Mouse (Mus musculus) ES-E14 (cell line): Measurements from ENCODE around the gene Eef1a1. TPM values are rescaled to one million over a fixed set of nuclear protein-coding genes. Genes with fewer than 3 reads are reported as not detected.

Experiments
- DNase-seq: peaks from one replicate; pipeline ENCODE4 v3.0.0-alpha.2; 2013; ENCODE audit warnings: low read depth, low spot score
- H3K27ac ChIP-seq: 2 replicates; pipeline ENCODE4 v1.5.1; 2012; ENCODE audit warnings: low read depth, mild to moderate bottlenecking, low read length, moderate library complexity, mixed read lengths; ENCODE audit not compliant: poor library complexity, insufficient read depth, severe bottlenecking
- H3K36me3 ChIP-seq: 2 replicates; pipeline ENCODE4 v1.6.1; 2012; ENCODE audit warnings: mild to moderate bottlenecking, low read length, moderate library complexity, mixed read lengths; ENCODE audit not compliant: control insufficient read depth, poor library complexity, insufficient read depth, severe bottlenecking
- H3K4me1 ChIP-seq, 2 experiments: fragments of 150-350 bp in 1 of 2; sonication (generic) in 1 of 2; 2 replicates each; pipeline ENCODE4 v1.6.1; 2012; ENCODE audit warnings: low read length in 2 of 2, mild to moderate bottlenecking in 1 of 2, mixed read lengths in 1 of 2; ENCODE audit not compliant: control insufficient read depth in 2 of 2, insufficient read depth in 2 of 2, poor library complexity in 1 of 2
- H3K4me3 ChIP-seq, 2 experiments: fragments of 150-350 bp in 1 of 2; sonication (generic) in 1 of 2; 2 replicates each; pipeline ENCODE4 v1.5.1; 2012; ENCODE audit warnings: low read length in 2 of 2, low read depth in 1 of 2, mild to moderate bottlenecking in 1 of 2, mixed read lengths in 1 of 2; ENCODE audit not compliant: insufficient read depth in 1 of 2, poor library complexity in 1 of 2, severe bottlenecking in 1 of 2
- H3K9ac ChIP-seq: 2 replicates; pipeline ENCODE4 v1.6.1; 2012; ENCODE audit warnings: low read depth, mild to moderate bottlenecking, low read length, mixed read lengths; ENCODE audit not compliant: poor library complexity, insufficient read depth, severe bottlenecking
- H3K9me3 ChIP-seq: fragments of 150-350 bp; sonication (generic); 2 replicates; pipeline ENCODE4 v1.6.1; 2012; ENCODE audit warnings: low read depth, mild to moderate bottlenecking, low read length; ENCODE audit not compliant: control insufficient read depth, insufficient read depth
- CHD2 ChIP-seq: IDR thresholded peaks from 2 replicates; pipeline ENCODE4 v1.6.1; 2014; ENCODE audit warnings: mild to moderate bottlenecking, low read depth, low read length, inconsistent platforms
- HCFC1 ChIP-seq: IDR thresholded peaks from 2 replicates; pipeline ENCODE4 v1.6.1; 2012; ENCODE audit warnings: low read length, inconsistent platforms, borderline replicate concordance; ENCODE audit not compliant: insufficient read depth
- MAFK ChIP-seq: IDR thresholded peaks from 2 replicates; pipeline ENCODE4 v1.6.1; 2014; ENCODE audit warnings: mild to moderate bottlenecking, low read depth, low read length, inconsistent platforms; ENCODE audit not compliant: insufficient read depth
- ZC3H11A ChIP-seq: IDR thresholded peaks from 2 replicates; pipeline ENCODE4 v1.6.1; 2012; ENCODE audit warnings: low read depth, mild to moderate bottlenecking, inconsistent platforms, low read length, borderline replicate concordance
- ZNF384 ChIP-seq: IDR thresholded peaks from 2 replicates; pipeline ENCODE4 v1.6.1; 2012; ENCODE audit warnings: low read depth, low read length, inconsistent platforms
- in situ Hi-C, 2 experiments: fragments of 600-800 bp; cut with MboI; formaldehyde crosslinking; loops; one replicate each; pipeline ENCODE4 v1.15.1; 2025; ENCODE audit warnings: low sequenced_read_pairs in 2 of 2, inconsistent platforms in 1 of 2; ENCODE audit not compliant: unreplicated experiment in 2 of 2
- total RNA-seq: library from RNA; depleted of rRNA; stranded (reverse); fragments of 300-350 nt; gene quantifications from 2 replicates; pipeline ENCODE4 v1.2.3, GENCODE M21; 2012

Eef1a1 gene
- total RNA-seq, 1 experiment: 10,869 TPM

DNA sequence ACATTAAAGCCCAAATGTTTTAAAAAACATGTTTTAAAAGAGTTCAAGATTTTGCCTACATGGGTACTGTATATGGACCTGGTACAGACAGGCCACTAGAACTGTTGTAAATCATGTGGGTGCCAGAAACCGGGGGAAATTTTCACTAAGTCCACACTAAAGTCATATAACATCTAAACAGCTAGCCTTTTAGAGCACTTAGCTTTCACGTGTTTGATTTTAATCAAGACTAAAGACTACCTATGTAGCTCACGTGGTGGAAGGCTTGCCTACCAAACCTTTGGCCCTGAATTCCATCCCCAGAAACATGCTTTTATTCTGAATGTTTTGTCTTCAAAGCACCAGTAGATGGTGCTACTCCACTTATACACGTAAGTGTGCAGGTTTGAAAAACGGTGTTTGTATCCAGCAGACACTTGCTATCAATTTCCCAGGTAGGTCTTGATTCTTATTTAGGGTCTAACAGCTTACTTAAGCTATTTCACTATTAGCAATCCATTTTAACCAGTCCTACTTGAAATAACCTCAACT is 11.9 kb downstream of the Eef1a1 start:
- DNase-seq: no peak

DNA sequence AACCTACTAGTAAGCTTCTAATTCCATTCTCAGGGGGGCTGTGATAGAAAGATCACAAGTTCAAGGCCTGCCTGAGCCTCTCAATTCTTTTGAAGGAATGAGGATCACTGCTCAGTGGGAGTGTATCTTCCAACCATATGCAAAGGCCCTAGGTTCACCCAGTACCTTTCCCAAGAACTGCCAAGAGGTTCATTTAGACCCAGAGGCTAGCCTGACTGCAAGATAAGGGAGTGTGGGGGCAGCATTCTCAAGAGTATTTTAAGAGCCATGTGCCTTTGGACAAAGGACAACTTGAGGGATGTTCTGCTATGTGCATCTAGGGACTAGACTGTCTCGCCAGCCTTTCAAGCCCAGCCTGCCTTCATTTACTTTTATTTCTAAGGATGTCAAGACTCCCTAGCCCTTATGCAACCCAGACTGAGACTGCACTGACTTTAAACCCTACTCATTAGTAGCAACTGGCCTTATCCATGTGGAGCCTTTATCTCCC is 12.4 kb downstream of the Eef1a1 start:
- DNase-seq: peak; percentile 79
- Histone ChIP-seq H3K4me1 (no peaks in the 10 kb centered on the region), H3K4me3 (no peak overlapping the region), H3K36me3 (peaks cover 40% of the 10 kb centered on the region), H3K9ac (no peak overlapping the region), H3K27ac (no peak overlapping the region), H3K9me3 (no peaks in the 10 kb centered on the region)
- no peak for TF ChIP-seq MAFK
- TF ChIP-seq CHD2: no peak
- TF ChIP-seq ZC3H11A: no peak
- TF ChIP-seq ZNF384: no peak
- no peak for TF ChIP-seq HCFC1
- in situ Hi-C loops: no loop called here

More for the DNA sequence above, 11.9 kb downstream of the Eef1a1 start:
- peaks cover 40% of the 10 kb centered on the region for H3K36me3 ChIP-seq
- H3K4me3 ChIP-seq: no peak overlapping the region
- TF ChIP-seq MAFK (no peak), ZNF384 (no peak), ZC3H11A (no peak), HCFC1 (no peak), CHD2 (no peak)
- H3K9ac ChIP-seq: no peak overlapping the region
- no peak overlapping the region; the same call in 1 of the 2 replicates for H3K27ac ChIP-seq
- H3K4me1 ChIP-seq: no peaks in the 10 kb centered on the region
- no peaks in the 10 kb centered on the region for H3K9me3 ChIP-seq
- in situ Hi-C loops: no loop called here

- no peaks in the 10 kb centered on the region for H3K4me1 ChIP-seq
- no peak overlapping the region for H3K9ac ChIP-seq
- no peaks in the 10 kb centered on the region for H3K9me3 ChIP-seq
- H3K4me3 ChIP-seq: no peak overlapping the region
- in situ Hi-C loops: no loop called here
- peak; percentile 56 for DNase-seq
- TF ChIP-seq CHD2 (no peak), ZNF384 (no peak)
- H3K27ac ChIP-seq: no peak overlapping the region
- peaks cover 35% of the 10 kb centered on the region for H3K36me3 ChIP-seq
Measured at GRCm38 (mm10) chr9:78475873-78476272, 13.1 kb downstream of the Eef1a1 start.

DNA sequence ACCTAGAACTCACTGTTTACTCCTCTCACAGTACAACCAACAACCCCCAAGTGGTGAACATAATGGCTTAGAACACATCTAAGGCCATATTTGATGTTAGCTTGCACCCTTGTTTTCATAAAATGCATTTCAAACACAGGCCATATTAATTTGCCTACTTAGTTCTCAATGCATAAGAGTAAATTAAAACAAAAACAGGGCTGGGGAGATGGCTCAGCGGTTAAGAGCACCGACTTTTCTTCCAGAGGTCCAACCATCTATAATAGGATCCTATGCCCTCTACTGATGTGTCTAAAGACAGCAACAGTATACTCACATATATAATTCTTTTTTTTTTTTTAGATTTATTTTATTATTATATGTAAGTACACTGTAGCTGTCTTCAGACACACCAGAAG is 13.6 kb downstream of the Eef1a1 start:
- Histone ChIP-seq H3K9ac (no peak overlapping the region), H3K4me3 (no peak overlapping the region), H3K27ac (no peak overlapping the region), H3K36me3 (peaks cover 34% of the 10 kb centered on the region), H3K9me3 (no peaks in the 10 kb centered on the region), H3K4me1 (no peaks in the 10 kb centered on the region)
- no peak for DNase-seq
- TF ChIP-seq MAFK (no peak), CHD2 (no peak), HCFC1 (no peak), ZNF384 (no peak), ZC3H11A (no peak)
- in situ Hi-C loops: no loop called here

DNA sequence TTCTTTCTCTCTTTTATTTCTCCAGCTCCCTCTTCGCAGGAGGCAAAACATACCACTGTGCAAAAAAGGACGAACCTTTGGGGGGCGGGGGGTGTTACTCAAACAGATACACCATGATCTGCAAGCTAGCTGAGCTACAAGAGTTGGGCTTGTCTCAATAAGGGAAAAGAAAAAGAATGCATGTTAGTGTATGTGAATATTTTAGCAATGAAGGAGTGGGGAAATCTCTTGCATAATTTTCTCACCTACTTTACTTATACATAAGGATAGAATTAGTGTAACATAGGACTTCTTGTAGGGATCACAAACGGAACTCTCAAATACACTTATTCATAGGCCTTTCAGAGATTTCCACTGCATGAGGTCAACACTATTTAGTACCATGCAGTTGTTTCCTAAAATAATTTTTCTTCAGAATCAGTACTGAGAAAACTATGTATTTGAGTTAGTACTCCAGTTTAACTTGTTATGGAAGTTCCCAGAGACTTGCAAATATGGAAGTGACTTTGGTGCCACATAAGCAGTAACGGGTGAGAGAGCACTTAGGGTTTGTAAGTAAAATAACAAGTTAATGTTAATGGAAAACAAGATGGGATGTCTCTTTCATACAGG is 14.1 kb downstream of the Eef1a1 start:
- no peak overlapping the region for H3K4me3 ChIP-seq
- H3K4me1 ChIP-seq: no peaks in the 10 kb centered on the region
- no peaks in the 10 kb centered on the region for H3K9me3 ChIP-seq
- H3K9ac ChIP-seq: no peak overlapping the region
- in situ Hi-C loops: no loop called here
- TF ChIP-seq MAFK (no peak), ZC3H11A (no peak), ZNF384 (no peak), CHD2 (no peak), HCFC1 (no peak)
- H3K36me3 ChIP-seq: peaks cover 29% of the 10 kb centered on the region
- no peak overlapping the region for H3K27ac ChIP-seq
- DNase-seq: no peak
